Mouse (Mus musculus): ENCODE results near the gene Scarf2. TPM values are rescaled to one million over a fixed set of nuclear protein-coding genes. Genes with fewer than 3 reads are reported as not detected.

The Scarf2 gene
- polyA plus RNA-seq, 1 experiment from 2014 or later = 4.9 TPM

DNA sequence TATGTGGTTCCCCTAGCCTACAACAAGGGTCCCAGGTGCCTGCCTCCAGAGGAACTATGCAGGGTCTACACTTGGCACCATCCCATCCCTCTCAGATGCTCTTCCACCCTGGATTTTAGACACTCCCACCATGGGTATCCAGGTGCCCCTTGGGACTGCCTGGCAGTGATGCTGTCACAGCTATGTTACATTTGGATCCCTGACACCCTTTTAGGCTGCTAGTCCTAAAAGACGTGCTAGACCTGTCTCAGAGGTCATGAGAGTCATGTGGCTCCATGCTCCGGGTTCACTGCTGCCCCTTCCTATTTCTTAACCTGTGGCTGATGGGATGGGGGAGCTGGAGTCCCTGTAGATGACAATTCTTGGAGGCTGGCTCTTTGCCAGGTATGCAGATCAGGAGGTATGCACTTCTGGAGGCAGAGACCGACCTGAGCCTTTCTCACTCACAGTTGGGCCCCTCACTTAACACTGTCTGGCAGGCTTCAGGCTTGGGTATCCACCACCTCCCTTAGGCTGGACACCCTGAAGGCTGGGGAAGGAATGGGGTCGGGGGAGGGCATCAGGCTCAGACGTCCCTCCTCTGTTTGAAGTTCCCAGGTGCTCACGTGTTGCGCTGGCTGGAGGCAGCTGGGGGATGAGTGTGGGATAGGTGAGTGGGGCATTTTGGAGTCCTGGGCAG, 4.8 kb downstream of the Scarf2 start:
- Histone ChIP-seq H3K36me3 (no peaks in the 10 kb centered on the region), H3K9ac (no peak overlapping the region), H3K4me1 (peaks cover 37% of the 10 kb centered on the region), H3K9me3 (replicated peaks) (no peaks in the 10 kb centered on the region), H3K27me3 (replicated peaks) (peaks cover 100% of the 10 kb centered on the region), H3K4me2 (no peak overlapping the region), H3K4me3 (no peak overlapping the region), H3K27ac (no peak overlapping the region)
- ATAC-seq = no peak
- 9% methylated on average over 7 of the region's 7 CpGs for WGBS (ENCODE audit: insufficient replicate concordance)

DNA sequence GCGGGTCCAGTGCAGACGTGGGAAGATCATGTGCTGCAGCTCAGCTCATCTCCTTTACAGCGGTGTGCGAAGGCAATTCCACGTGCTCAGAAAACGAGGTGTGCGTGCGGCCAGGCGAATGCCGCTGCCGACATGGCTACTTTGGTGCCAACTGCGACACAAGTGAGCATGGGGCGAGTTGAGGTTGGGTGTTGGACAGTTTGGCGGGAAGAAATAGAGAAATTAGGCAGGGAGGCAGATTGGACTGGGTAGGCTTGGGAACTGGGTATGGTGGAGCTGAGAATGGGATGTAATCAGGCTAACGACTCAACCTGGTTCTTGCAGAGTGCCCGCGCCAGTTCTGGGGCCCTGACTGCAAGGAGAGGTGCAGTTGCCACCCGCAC, 5.4 kb downstream of the Scarf2 start:
- H3K4me1 ChIP-seq = peaks cover 37% of the 10 kb centered on the region
- peak overlapping the region; percentile 57 for H3K4me2 ChIP-seq
- H3K9me3 ChIP-seq (replicated peaks) = no peaks in the 10 kb centered on the region
- no peak for ATAC-seq
- peaks cover 100% of the 10 kb centered on the region for H3K27me3 ChIP-seq (replicated peaks)
- no peaks in the 10 kb centered on the region for H3K36me3 ChIP-seq
- H3K9ac ChIP-seq = no peak overlapping the region; the same call in 1 of the 2 replicates
- WGBS (ENCODE audit: insufficient replicate concordance) = 16% methylated on average over 18 of the region's 18 CpGs
- H3K4me3 ChIP-seq = peak overlapping the region; percentile 31
- no peak overlapping the region for H3K27ac ChIP-seq

DNA sequence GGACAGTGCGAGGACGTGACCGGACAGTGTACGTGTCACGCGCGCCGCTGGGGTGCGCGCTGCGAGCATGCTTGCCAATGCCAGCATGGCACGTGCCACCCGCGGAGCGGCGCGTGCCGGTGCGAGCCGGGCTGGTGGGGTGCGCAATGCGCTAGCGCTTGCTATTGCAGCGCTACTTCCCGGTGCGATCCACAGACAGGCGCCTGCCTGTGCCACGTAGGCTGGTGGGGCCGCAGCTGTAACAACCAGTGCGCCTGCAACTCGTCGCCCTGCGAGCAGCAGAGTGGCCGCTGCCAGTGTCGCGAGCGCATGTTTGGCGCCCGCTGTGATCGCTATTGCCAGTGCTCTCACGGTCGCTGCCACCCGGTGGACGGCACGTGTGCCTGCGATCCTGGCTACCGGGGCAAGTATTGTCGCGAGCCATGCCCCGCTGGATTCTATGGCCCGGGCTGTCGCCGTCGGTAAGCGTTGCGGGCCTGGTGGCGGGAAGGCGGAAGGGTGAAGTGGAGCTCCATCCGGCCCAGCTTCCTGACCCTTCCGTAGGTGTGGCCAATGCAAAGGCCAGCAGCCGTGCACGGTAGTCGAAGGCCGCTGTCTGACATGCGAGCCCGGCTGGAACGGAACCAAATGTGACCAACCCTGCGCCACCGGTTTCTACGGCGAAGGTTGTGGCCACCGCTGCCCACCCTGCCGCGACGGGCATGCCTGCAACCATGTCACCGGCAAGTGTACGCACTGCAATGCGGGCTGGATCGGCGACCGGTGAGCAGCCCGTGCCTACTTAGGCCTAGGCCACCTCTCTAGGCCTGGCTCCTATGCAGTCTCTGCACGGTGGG, 6.0 kb downstream of the Scarf2 start:
- peak overlapping the region; percentile 31 for H3K4me3 ChIP-seq
- peak overlapping the region; percentile 57 for H3K4me2 ChIP-seq
- peaks cover 100% of the 10 kb centered on the region for H3K27me3 ChIP-seq (replicated peaks)
- no peak overlapping the region; the same call in 1 of the 2 replicates for H3K9ac ChIP-seq
- ATAC-seq = no peak
- no peaks in the 10 kb centered on the region for H3K36me3 ChIP-seq
- no peak overlapping the region for H3K27ac ChIP-seq
- H3K4me1 ChIP-seq = peaks cover 42% of the 10 kb centered on the region
- 5% methylated on average over 83 of the region's 83 CpGs for WGBS (ENCODE audit: insufficient replicate concordance)
- H3K9me3 ChIP-seq (replicated peaks) = no peaks in the 10 kb centered on the region

DNA sequence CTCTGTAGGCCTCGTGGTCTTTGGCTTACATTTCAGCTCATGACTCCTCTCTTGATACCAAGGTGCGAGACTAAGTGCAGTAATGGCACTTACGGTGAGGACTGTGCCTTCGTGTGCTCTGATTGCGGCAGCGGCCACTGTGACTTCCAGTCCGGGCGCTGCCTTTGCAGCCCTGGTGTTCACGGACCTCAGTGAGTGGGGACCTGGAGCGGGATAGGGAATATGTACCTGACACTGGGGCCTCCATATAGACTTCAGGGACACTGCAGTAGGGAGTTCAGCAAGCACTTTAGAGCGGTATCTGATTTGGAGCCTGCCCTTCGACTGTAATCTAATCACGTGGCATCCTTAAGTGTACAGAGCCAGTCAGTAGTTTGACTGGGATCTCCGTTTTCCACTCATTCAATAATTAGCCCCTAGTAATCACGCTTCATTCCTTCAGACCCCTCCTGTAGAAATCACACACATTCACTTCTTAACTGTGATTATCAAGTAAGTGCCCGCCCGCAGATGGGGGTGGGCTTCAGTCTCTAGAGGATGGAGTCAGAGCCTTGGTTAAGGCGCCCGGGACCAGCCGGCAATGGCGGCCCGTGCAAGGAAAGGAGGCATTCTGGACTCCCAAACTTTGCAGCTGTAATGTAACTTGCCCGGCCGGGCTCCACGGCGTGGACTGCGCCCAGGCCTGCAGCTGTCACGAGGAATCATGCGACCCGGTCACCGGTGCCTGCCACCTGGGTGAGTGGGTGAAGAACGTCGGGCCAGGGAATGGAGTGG, 6.8 kb downstream of the Scarf2 start:
- peaks cover 99% of the 10 kb centered on the region for H3K27me3 ChIP-seq (replicated peaks)
- no peak overlapping the region for H3K9ac ChIP-seq
- H3K4me3 ChIP-seq = peak overlapping the region; percentile 42
- 13% methylated on average over 33 of the region's 33 CpGs for WGBS (ENCODE audit: insufficient replicate concordance)
- H3K27ac ChIP-seq = no peak overlapping the region
- no peak; the same call in 1 of the 2 replicates for ATAC-seq
- peak overlapping the region; percentile 65 for H3K4me2 ChIP-seq
- peaks cover 42% of the 10 kb centered on the region for H3K4me1 ChIP-seq
- no peaks in the 10 kb centered on the region for H3K9me3 ChIP-seq (replicated peaks)
- H3K36me3 ChIP-seq = no peaks in the 10 kb centered on the region

DNA sequence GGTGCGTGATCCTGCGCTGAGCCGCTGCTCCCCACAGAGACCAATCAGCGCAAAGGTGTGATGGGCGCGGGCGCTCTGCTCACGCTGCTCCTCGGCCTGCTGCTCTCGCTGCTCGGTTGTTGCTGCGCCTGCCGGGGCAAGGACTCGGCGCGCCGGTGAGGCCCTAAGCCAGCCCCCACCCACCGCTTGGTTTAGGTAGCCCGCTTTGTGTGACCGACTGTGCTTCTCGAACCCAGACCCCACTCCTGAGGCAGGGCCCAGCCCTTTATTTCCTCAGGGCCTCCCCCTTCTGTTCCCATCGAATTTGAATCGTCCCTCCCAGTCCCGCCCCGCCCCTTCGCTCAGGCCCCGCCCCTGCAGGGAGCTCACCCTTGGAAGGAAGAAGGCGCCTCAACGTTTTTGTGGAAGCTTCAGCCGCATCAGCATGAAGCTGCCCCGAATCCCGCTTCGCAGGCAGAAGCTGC, 7.4 kb downstream of the Scarf2 start:
- Histone ChIP-seq H3K4me1 (peaks cover 42% of the 10 kb centered on the region), H3K27me3 (replicated peaks) (peaks cover 99% of the 10 kb centered on the region), H3K27ac (no peak overlapping the region), H3K9me3 (replicated peaks) (no peaks in the 10 kb centered on the region), H3K4me2 (peak overlapping the region; percentile 65), H3K36me3 (no peaks in the 10 kb centered on the region), H3K4me3 (peak overlapping the region; percentile 42), H3K9ac (no peak overlapping the region)
- 3% methylated on average over 33 of the region's 33 CpGs for WGBS (ENCODE audit: insufficient replicate concordance)
- ATAC-seq = peak; percentile 49; the same call in 1 of the 2 replicates

DNA sequence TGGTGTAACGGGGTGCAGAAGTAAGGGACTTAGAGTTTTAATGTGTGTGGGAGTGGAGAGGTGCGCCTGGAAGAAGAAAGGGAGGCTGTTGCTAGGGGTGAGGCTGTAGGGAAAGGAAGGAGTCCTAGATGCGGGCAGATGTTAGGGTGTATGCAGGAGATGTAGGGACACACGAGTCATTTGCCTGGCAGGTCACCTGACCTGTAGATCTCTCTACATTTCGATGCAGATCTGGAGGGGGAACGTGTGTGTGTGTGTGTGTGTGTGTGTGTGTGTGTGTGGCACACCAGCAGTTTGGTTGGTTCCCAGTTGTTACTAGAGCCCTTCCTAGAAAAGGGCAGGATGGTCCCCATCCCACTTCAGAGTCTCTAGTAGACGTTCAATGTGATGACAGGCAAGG, 7.9 kb downstream of the Scarf2 start:
- peak overlapping the region; percentile 65 for H3K4me2 ChIP-seq
- H3K9me3 ChIP-seq (replicated peaks) = no peaks in the 10 kb centered on the region
- H3K9ac ChIP-seq = no peak overlapping the region
- H3K4me1 ChIP-seq = peaks cover 42% of the 10 kb centered on the region
- H3K4me3 ChIP-seq = no peak overlapping the region
- no peak overlapping the region for H3K27ac ChIP-seq
- no peaks in the 10 kb centered on the region for H3K36me3 ChIP-seq
- peaks cover 99% of the 10 kb centered on the region for H3K27me3 ChIP-seq (replicated peaks)
- 16% methylated on average over 7 of the region's 7 CpGs for WGBS (ENCODE audit: insufficient replicate concordance)
- no peak for ATAC-seq

DNA sequence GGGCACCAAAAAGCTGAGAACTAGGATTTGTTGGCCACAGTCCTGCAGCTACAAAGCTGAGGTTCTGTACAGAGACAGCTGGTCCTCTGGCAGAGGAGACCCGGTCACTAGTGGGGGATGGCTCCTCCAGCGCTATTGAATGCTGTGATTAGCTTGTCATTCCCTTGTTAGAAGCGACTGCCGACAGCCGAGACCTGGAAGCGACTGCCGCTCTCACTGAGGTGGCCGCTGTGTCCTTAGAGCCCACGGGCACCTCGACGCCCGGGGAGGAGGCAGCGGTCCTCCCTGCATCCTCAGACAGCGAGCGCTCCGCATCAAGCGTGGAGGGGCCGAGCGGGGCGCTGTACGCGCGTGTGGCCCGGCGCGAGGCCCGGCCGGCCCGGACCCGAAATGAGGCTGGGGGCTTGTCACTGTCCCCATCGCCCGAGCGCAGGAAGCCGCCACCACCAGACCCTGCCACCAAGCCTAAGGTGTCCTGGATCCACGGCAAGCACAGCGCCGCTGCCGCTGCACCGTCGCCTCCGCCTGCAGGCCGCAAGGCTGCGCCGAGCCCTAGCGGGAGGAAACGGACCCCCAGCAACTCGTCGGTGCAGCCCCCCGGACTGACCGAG, 9.6 kb downstream of the Scarf2 start:
- peak overlapping the region; percentile 65 for H3K9ac ChIP-seq
- no peaks in the 10 kb centered on the region for H3K36me3 ChIP-seq
- H3K27me3 ChIP-seq (replicated peaks) = peaks cover 99% of the 10 kb centered on the region
- peak overlapping the region; percentile 85 for H3K4me2 ChIP-seq
- no peak for ATAC-seq
- H3K4me1 ChIP-seq = peaks cover 42% of the 10 kb centered on the region
- no peaks in the 10 kb centered on the region for H3K9me3 ChIP-seq (replicated peaks)
- peak overlapping the region; percentile 30; the same call in 1 of the 2 replicates for H3K27ac ChIP-seq
- H3K4me3 ChIP-seq = peak overlapping the region; percentile 57
- WGBS (ENCODE audit: insufficient replicate concordance) = 5% methylated on average over 50 of the region's 50 CpGs

DNA sequence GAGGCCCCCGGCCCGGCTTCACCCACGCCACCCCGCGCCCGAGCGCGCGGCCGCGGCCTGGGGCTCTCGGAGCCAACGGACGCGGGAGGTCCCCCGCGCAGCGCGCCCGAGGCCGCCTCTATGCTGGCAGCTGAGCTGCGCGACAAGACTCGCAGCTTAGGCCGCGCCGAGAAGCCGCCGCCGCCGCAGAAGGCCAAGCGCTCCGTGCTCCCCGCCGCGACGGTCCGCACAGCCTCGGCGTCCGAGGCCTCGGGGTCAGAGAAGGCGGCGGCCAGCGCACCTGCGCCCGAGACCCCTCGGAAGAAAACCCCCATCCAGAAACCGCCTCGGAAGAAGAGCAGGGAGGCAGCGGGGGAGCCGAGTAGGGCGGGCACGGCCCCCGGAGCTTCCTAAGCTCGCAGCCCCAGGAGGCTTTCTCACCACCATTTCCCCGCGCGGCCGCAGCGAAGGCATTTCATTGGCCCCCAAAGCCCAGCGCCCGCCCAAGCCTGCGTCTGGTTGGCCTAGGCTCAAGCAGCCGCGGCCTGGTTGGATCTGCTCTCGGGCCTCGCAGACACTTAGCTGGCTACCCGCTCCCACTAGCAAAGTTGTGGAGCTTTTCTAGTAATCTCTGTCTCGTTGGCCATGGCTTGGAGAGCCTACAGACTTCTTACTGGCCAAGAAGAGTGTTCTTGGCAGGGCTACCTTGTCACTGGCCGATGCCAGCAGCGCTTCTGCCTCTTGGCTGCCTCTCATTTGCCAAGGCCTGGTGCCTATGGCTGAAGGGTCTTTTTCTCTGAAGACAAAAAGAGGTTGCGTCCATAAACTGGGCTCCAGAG, 10.3 kb downstream of the Scarf2 start:
- 4% methylated on average over 73 of the region's 73 CpGs for WGBS (ENCODE audit: insufficient replicate concordance)
- Histone ChIP-seq H3K9ac (peak overlapping the region; percentile 65), H3K4me1 (peaks cover 42% of the 10 kb centered on the region), H3K36me3 (no peaks in the 10 kb centered on the region), H3K4me2 (peak overlapping the region; percentile 85), H3K27ac (peak overlapping the region; percentile 30; the same call in 1 of the 2 replicates), H3K4me3 (peak overlapping the region; percentile 57), H3K9me3 (replicated peaks) (no peaks in the 10 kb centered on the region), H3K27me3 (replicated peaks) (peaks cover 99% of the 10 kb centered on the region)
- ATAC-seq = peak; percentile 68

DNA sequence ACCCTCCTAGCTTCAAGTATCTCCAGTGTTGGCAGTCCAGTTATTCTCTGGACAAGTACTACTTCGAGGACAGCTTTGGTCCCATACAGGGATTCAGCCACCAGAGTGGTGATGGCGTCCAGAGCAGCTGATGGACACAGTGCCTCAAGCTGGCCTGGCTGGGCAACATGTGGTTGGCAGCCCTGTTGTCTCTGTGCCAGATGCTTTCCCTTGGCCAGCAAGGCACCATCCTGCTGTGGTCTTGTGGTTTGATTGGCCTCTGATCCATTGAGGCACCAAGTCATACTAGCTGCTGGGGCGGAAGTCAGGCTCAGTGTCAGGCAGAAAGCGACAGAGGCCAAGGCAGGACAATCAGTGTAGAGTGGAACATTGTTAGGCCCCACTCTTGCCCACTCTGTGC, 12.0 kb downstream of the Scarf2 start:
- Histone ChIP-seq H3K4me2 (no peak overlapping the region), H3K27ac (no peak overlapping the region), H3K4me3 (no peak overlapping the region), H3K9ac (no peak overlapping the region), H3K36me3 (no peaks in the 10 kb centered on the region), H3K27me3 (replicated peaks) (peaks cover 99% of the 10 kb centered on the region), H3K4me1 (peaks cover 25% of the 10 kb centered on the region), H3K9me3 (replicated peaks) (no peaks in the 10 kb centered on the region)
- 63% methylated on average over 4 of the region's 4 CpGs for WGBS (ENCODE audit: insufficient replicate concordance)
- no peak for ATAC-seq

DNA sequence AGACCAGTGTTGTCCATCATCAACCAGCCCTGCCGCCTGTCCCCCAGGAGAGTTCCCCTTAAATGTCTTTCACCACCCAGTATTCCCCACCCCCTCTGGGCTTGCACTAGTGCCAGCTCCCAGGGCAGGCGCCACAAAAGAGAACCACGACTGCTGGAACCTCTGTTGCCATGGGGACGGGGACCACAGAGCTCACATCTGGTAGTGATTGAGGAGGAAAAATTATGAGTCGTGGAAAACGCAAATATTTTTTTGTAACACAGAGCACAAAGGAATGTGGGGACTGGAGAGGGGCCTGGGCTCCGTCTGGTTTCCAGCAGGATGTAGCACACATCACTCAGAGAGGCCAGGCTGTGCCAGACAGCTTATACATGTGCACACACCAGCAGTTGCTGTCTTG, 12.6 kb downstream of the Scarf2 start:
- Histone ChIP-seq H3K9ac (no peak overlapping the region), H3K4me1 (peaks cover 20% of the 10 kb centered on the region), H3K4me2 (no peak overlapping the region), H3K9me3 (replicated peaks) (no peaks in the 10 kb centered on the region), H3K36me3 (no peaks in the 10 kb centered on the region), H3K27ac (0 out of 2 replicates have a peak overlapping the region, but pooled peaks have one; percentile 17), H3K27me3 (replicated peaks) (peaks cover 99% of the 10 kb centered on the region), H3K4me3 (no peak overlapping the region)
- ATAC-seq = no peak
- 30% methylated on average over 7 of the region's 7 CpGs for WGBS (ENCODE audit: insufficient replicate concordance)

DNA sequence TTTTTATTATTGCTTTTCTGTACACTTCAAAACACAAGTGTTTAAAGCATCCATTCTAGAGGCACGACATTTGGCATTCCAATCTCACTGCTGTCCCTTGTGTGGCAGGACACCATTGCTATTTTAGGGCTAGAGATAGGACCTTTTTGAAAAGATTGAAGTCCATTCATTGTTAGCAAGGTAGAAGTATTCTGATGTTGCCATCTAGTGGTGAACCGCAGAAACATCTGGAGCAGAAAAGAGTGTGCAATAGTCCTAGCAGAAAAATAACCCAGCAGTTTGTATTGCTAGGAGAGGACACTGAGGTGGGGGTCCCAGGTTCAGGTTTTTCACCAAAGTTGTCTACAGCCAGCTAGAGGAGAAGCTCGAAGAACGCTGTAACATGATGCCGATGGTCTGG, 15.0 kb downstream of the Scarf2 start:
- H3K36me3 ChIP-seq = no peaks in the 10 kb centered on the region
- no peaks in the 10 kb centered on the region for H3K9me3 ChIP-seq (replicated peaks)
- H3K27ac ChIP-seq = no peak overlapping the region
- 3% methylated on average over 5 of the region's 5 CpGs for WGBS (ENCODE audit: insufficient replicate concordance)
- no peak overlapping the region for H3K4me2 ChIP-seq
- H3K27me3 ChIP-seq (replicated peaks) = peaks cover 99% of the 10 kb centered on the region
- no peak for ATAC-seq
- H3K4me3 ChIP-seq = no peak overlapping the region
- no peak overlapping the region for H3K9ac ChIP-seq
- peaks cover 22% of the 10 kb centered on the region for H3K4me1 ChIP-seq
